8 mouse cellular contexts compared by ENCODE assay signal in genomic region chr7:75141919-75142700, GRCm38 (mm10).
A peak's percentile ranks its signal among the peaks of the same experiment; 100 is the strongest.
DNase-seq lines count a peak whose midpoint lies in the region; ATAC-seq and TF ChIP-seq lines count a peak whose summit lies in the region.

No protein-coding gene starts in this region.

- H3K4me2 ChIP-seq in forebrain, embryonic 12.5 days: peak overlapping the region; percentile 50
- peak overlapping the region; percentile 64 for H3K4me2 ChIP-seq in midbrain, embryonic 16.5 days (ENCODE audit: low read length)

- peak; percentile 23; the same call in 1 of the 2 replicates for ATAC-seq in forebrain, embryonic 12.5 days (ENCODE audit: low FRiP score)
- ATAC-seq in midbrain, embryonic 16.5 days: no peak
- no peak for ATAC-seq in erythroblast, adult 5-6 weeks (replicated peaks; ENCODE audit: low FRiP score, poor library complexity, severe bottlenecking)

- 6% methylated on average over 17 of the region's 17 CpGs for WGBS in forebrain, embryonic 12.5 days
- 8% methylated on average over 17 of the region's 17 CpGs for WGBS in midbrain, embryonic 16.5 days

- H3K4me3 ChIP-seq in forebrain, embryonic 12.5 days (replicated peaks): peak overlapping the region; percentile 28
- no peak overlapping the region; the same call in 1 of the 2 replicates for H3K4me3 ChIP-seq in layer of hippocampus, adult 2 months
- H3K4me3 ChIP-seq in midbrain, embryonic 16.5 days (ENCODE audit: low read depth, low read length): peak overlapping the region; percentile 32; the same call in 1 of the 2 replicates

- H3K9me3 ChIP-seq in forebrain, embryonic 12.5 days: no peaks in the 10 kb centered on the region
- no peaks in the 10 kb centered on the region for H3K9me3 ChIP-seq in midbrain, embryonic 16.5 days (replicated peaks; ENCODE audit: control insufficient read depth, low read length, poor library complexity, severe bottlenecking)

- H3K36me3 ChIP-seq in forebrain, embryonic 12.5 days (replicated peaks): no peaks in the 10 kb centered on the region
- H3K36me3 ChIP-seq in midbrain, embryonic 16.5 days (ENCODE audit: control insufficient read depth, insufficient read depth, low read length): no peaks in the 10 kb centered on the region

- peak; percentile 15 for DNase-seq in kidney, postnatal 10 days
- no peak for DNase-seq in kidney, postnatal 14 days
- DNase-seq in cerebellum, adult 9-11 months: peak; percentile 47
- DNase-seq in layer of hippocampus, adult 2 months (ENCODE audit: low spot score in 2 of 2): peak; percentile 39 to 70
- DNase-seq in frontal cortex, postnatal 10 days (ENCODE audit: low spot score in 2 of 2): no peak

- H3K27ac ChIP-seq in forebrain, embryonic 12.5 days: no peak overlapping the region
- H3K27ac ChIP-seq in layer of hippocampus, adult 2 months: peak overlapping the region; percentile 75
- no peak overlapping the region for H3K27ac ChIP-seq in midbrain, embryonic 16.5 days (ENCODE audit: low read length)

- H3K9ac ChIP-seq in forebrain, embryonic 12.5 days: peak overlapping the region; percentile 21; the same call in 1 of the 2 replicates
- peak overlapping the region; percentile 45; the same call in 1 of the 2 replicates for H3K9ac ChIP-seq in midbrain, embryonic 16.5 days (ENCODE audit: low read depth, low read length)

- no peak for TF ChIP-seq CTCF in layer of hippocampus, adult 2 months (conservative IDR thresholded peaks at IDR 0.05)

- peaks cover 10% of the 10 kb centered on the region for H3K4me1 ChIP-seq in forebrain, embryonic 12.5 days
- H3K4me1 ChIP-seq in midbrain, embryonic 16.5 days (ENCODE audit: control insufficient read depth, insufficient read depth, low read length): peaks cover 7% of the 10 kb centered on the region

- H3K27me3 ChIP-seq in forebrain, embryonic 12.5 days: peaks cover 17% of the 10 kb centered on the region
- H3K27me3 ChIP-seq in midbrain, embryonic 16.5 days (ENCODE audit: control insufficient read depth, insufficient read depth, low read depth, low read length): no peaks in the 10 kb centered on the region

Comparison
In these comparisons a context has a peak if more than half of its experiments do, and no peak if none do; other contexts are left out.
1. DNase-seq: peak in kidney, postnatal 10 days (single experiment), cerebellum, adult 9-11 months (single experiment) and layer of hippocampus, adult 2 months (2 of 2); none in kidney, postnatal 14 days (single experiment) and frontal cortex, postnatal 10 days (0 of 2).